Mouse (Mus musculus) heart, embryonic 10.5 days (tissue): ENCODE results near the gene Celsr2. TPM values are rescaled to one million over a fixed set of nuclear protein-coding genes. Genes with fewer than 3 reads are reported as not detected.

Experiments
- DNase-seq: peaks from one replicate; pipeline ENCODE4 v3.0.0-alpha.2; 2017; ENCODE audit warnings: low spot score
- H3K27ac ChIP-seq: fragments of 300-500 bp; sonication (generic); 2 replicates; pipeline ENCODE4 v1.5.1; 2016; ENCODE audit warnings: mild to moderate bottlenecking
- H3K27me3 ChIP-seq: fragments of 300-500 bp; sonication (generic); 2 replicates; pipeline ENCODE4 v1.6.1; 2016; ENCODE audit warnings: mild to moderate bottlenecking; ENCODE audit not compliant: poor library complexity, insufficient read depth, severe bottlenecking
- H3K36me3 ChIP-seq: fragments of 300-500 bp; sonication (generic); 2 replicates; pipeline ENCODE4 v1.6.1; 2016; ENCODE audit warnings: mild to moderate bottlenecking, moderate library complexity
- H3K4me1 ChIP-seq: fragments of 300-500 bp; sonication (generic); 2 replicates; pipeline ENCODE4 v1.6.1; 2016; ENCODE audit warnings: mild to moderate bottlenecking
- H3K4me3 ChIP-seq: fragments of 300-500 bp; sonication (generic); 2 replicates; pipeline ENCODE4 v1.5.1; 2016; ENCODE audit warnings: mild to moderate bottlenecking, moderate library complexity
- H3K9me3 ChIP-seq: fragments of 300-500 bp; sonication (generic); 2 replicates; pipeline ENCODE4 v1.6.1; 2016; ENCODE audit warnings: mild to moderate bottlenecking, moderate library complexity
- WGBS: fragments of 180-500 bp; shearing (Covaris S2); methylation state at CpG from one replicate; pipeline ENCODE4 v1.1.7; 2016; 5-methylcytosine and 5-hydroxymethylcytosine counted together
- polyA plus RNA-seq: library from polyadenylated mRNA; unstranded; fragments of >200 nt; fragmentation: Nextera tagmentation; extraction: Ambion mirVana; gene quantifications from 2 replicates; pipeline ENCODE4 v1.2.1, GENCODE M21; 2016

Celsr2 gene
- polyA plus RNA-seq, 1 experiment from 2014 or later = 2.8 TPM

- 32% methylated on average over 3 of the region's 3 CpGs for WGBS
- Histone ChIP-seq H3K36me3 (no peaks in the 10 kb centered on the region), H3K4me1 (peaks cover 76% of the 10 kb centered on the region), H3K27ac (peak overlapping the region; percentile 87), H3K9me3 (no peaks in the 10 kb centered on the region), H3K4me3 (peak overlapping the region; percentile 50; the same call in 1 of the 2 replicates), H3K27me3 (no peaks in the 10 kb centered on the region)
- DNase-seq = no peak
Measured at GRCm38 (mm10) chr3:108363626-108364025, 51.7 kb downstream of the Celsr2 start.

DNA sequence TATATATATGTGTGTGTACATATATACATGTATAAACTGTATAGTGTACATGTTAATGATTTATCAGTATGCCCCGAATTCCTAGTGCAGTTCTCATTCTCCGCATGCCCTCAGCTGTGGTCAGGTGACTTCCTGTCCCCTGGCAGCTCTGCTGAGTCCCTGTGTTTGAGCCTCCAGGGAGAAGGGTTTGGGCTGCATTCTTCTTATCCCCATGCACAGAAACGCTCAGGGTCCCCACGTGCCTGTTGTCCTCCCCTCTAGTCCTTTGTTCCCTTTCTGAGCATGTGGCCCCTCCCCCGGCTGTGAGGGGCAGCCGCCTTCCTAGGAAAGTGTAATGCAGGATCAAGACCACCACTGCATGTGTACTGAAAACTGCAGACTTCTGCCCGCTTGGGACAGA lies 54.5 kb downstream of the Celsr2 start:
- Histone ChIP-seq H3K4me3 (no peak overlapping the region), H3K4me1 (peaks cover 57% of the 10 kb centered on the region), H3K27me3 (no peaks in the 10 kb centered on the region), H3K27ac (peak overlapping the region; percentile 71), H3K36me3 (peaks cover 22% of the 10 kb centered on the region), H3K9me3 (no peaks in the 10 kb centered on the region)
- WGBS = 18% methylated on average over 7 of the region's 7 CpGs
- no peak for DNase-seq

- DNase-seq = no peak
- Histone ChIP-seq H3K27me3 (no peaks in the 10 kb centered on the region), H3K4me1 (peaks cover 33% of the 10 kb centered on the region), H3K4me3 (no peak overlapping the region), H3K36me3 (peaks cover 45% of the 10 kb centered on the region), H3K9me3 (no peaks in the 10 kb centered on the region), H3K27ac (no peak overlapping the region)
- WGBS = 74% methylated on average over 6 of the region's 6 CpGs
Measured at GRCm38 (mm10) chr3:108358445-108358844, 56.9 kb downstream of the Celsr2 start.

DNA sequence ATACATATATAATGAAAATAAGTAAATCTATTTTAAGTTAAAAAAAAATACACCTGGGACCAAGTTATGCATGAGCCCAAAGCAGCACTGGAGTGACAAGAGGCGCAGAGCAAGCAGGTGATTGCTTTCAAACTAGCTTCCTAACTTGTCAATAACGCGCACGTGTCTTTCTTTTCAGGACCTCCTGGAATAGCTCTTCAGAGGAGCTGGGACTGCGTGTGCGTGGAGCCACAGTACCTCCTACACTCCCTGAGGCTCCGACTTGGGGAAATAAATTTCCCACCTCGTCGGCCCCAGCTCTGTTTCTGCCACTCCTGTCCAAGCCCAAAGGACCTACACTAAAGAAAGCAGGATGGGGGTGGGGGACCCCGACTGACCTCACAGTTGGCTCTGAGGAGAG lies 58.3 kb downstream of the Celsr2 start:
- peaks cover 21% of the 10 kb centered on the region for H3K4me1 ChIP-seq
- no peaks in the 10 kb centered on the region for H3K27me3 ChIP-seq
- H3K9me3 ChIP-seq = no peaks in the 10 kb centered on the region
- H3K27ac ChIP-seq = no peak overlapping the region
- DNase-seq = no peak
- peaks cover 52% of the 10 kb centered on the region for H3K36me3 ChIP-seq
- WGBS = 87% methylated on average over 10 of the region's 10 CpGs
- H3K4me3 ChIP-seq = no peak overlapping the region

DNA sequence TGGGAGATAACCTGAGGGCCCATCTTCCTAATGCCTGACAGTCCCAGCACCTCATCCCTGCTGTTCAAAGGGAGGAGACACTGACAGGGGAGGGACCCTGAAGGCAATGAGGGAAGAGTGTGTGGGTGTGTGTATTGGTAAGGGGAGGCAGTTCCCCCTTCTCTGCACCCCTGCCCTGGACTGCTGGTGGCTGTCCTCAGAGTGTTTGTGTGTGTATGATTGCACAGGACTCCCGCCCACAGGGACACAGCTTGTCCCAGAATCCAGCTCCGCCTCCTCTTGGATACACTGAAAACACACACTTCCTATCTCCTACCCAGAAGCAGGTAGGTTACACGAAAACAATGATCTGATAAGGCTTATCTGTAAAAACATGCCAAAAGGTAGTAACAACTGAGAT lies 60.1 kb downstream of the Celsr2 start:
- Histone ChIP-seq H3K27ac (no peak overlapping the region), H3K27me3 (no peaks in the 10 kb centered on the region), H3K4me3 (no peak overlapping the region), H3K36me3 (peaks cover 71% of the 10 kb centered on the region), H3K9me3 (no peaks in the 10 kb centered on the region), H3K4me1 (peaks cover 4% of the 10 kb centered on the region)
- 87% methylated on average over 3 of the region's 3 CpGs for WGBS
- no peak for DNase-seq

DNA sequence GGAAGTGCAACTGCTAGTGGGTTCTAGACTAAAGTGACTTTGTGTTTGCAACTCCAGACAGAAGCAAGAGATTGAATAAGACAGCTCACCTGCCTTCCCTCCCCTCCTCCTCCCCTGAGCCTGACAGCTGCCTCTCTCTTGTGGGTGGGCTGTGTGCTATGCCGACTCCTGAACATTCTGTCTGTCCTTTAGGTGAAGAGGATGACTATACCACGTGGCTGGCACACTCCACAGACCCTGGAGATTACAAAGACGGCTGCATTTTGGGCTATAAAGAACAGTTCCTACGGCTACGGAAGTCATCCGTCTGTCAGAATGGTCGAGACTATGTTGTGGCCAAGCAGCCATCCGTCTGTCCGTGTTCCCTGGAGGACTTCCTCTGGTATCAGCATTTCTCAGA lies 67.0 kb downstream of the Celsr2 start:
- Histone ChIP-seq H3K27ac (no peak overlapping the region), H3K4me3 (no peak overlapping the region), H3K9me3 (no peaks in the 10 kb centered on the region), H3K4me1 (peaks cover 3% of the 10 kb centered on the region; the same call in 1 of the 2 replicates), H3K36me3 (peaks cover 81% of the 10 kb centered on the region), H3K27me3 (no peaks in the 10 kb centered on the region)
- DNase-seq = no peak
- 67% methylated on average over 9 of the region's 9 CpGs for WGBS

GRCm38 (mm10) chr3:108345855-108346254 lies 69.5 kb downstream of the Celsr2 start:
- WGBS = 85% methylated on average over 7 of the region's 7 CpGs
- Histone ChIP-seq H3K4me3 (no peak overlapping the region), H3K36me3 (peaks cover 87% of the 10 kb centered on the region), H3K27me3 (no peaks in the 10 kb centered on the region), H3K27ac (no peak overlapping the region), H3K9me3 (no peaks in the 10 kb centered on the region), H3K4me1 (peaks cover 3% of the 10 kb centered on the region; the same call in 1 of the 2 replicates)
- DNase-seq = no peak

DNA sequence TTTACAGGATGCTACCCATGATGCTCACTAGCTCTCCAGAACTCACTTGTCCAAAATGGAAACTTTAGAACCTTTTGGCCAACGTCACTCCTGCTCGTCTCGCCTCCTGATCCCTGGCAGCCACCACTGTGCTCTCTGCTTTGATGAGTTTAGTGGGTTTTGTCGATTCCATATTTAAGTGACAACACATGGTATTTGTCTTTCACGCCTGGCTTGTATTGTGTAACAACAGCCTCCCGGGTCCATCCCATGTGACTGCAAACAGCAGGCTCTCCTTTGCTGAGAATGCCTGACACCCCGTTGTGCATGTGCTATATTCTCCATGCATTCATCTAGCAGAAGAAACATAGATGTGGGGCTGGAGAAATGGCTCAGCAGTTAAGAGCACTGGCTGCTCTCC lies 73.2 kb downstream of the Celsr2 start:
- Histone ChIP-seq H3K36me3 (peaks cover 86% of the 10 kb centered on the region), H3K4me1 (no peaks in the 10 kb centered on the region), H3K4me3 (no peak overlapping the region), H3K27me3 (no peaks in the 10 kb centered on the region), H3K27ac (no peak overlapping the region), H3K9me3 (no peaks in the 10 kb centered on the region)
- 72% methylated on average over 7 of the region's 7 CpGs for WGBS
- no peak for DNase-seq

- Histone ChIP-seq H3K36me3 (peaks cover 87% of the 10 kb centered on the region), H3K9me3 (no peaks in the 10 kb centered on the region), H3K4me3 (no peak overlapping the region), H3K4me1 (no peaks in the 10 kb centered on the region), H3K27me3 (no peaks in the 10 kb centered on the region), H3K27ac (no peak overlapping the region)
- DNase-seq = no peak
- 76% methylated on average over 2 of the region's 2 CpGs for WGBS
Measured at GRCm38 (mm10) chr3:108341040-108341439, 74.3 kb downstream of the Celsr2 start.

Other genes with a start within 250 kb of the Celsr2 start
- gene Amigo1, start 229.2 kb downstream of the Celsr2 start, polyA plus RNA-seq = 1.4 and 3.3 TPM in 2 replicates
- gene Cyb561d1, start 214.3 kb downstream of the Celsr2 start, polyA plus RNA-seq = 3.1 and 3.9 TPM in 2 replicates
- gene Atxn7l2, start 204.6 kb downstream of the Celsr2 start, polyA plus RNA-seq = 9.2 and 11.7 TPM in 2 replicates
- 0.39 and 1.0 TPM in 2 replicates for gene Sypl2, start 188.9 kb downstream of the Celsr2 start, polyA plus RNA-seq
- gene Psma5, start 158.6 kb downstream of the Celsr2 start, polyA plus RNA-seq = 280 and 324 TPM in 2 replicates
- gene Sort1, start 131.5 kb downstream of the Celsr2 start, polyA plus RNA-seq = 15.1 and 26.4 TPM in 2 replicates
- gene Mybphl, start 50.6 kb downstream of the Celsr2 start, polyA plus RNA-seq = 60.0 and 65.8 TPM in 2 replicates
- 44.0 and 57.6 TPM in 2 replicates for gene Psrc1, start 31.7 kb downstream of the Celsr2 start, polyA plus RNA-seq
- gene Sars, start 29.7 kb upstream of the Celsr2 start, polyA plus RNA-seq = 106 and 130 TPM in 2 replicates
- 0.24 TPM in 1 of 2 replicates, not detected in the other for gene 1700013F07Rik, start 118.6 kb upstream of the Celsr2 start, polyA plus RNA-seq
- 0.24 and 0.69 TPM in 2 replicates for gene 5330417C22Rik, start 121.0 kb upstream of the Celsr2 start, polyA plus RNA-seq
- 26.4 and 33.5 TPM in 2 replicates for gene Tmem167b, start 146.9 kb upstream of the Celsr2 start, polyA plus RNA-seq
- gene Taf13, start 156.1 kb upstream of the Celsr2 start, polyA plus RNA-seq = 32.6 and 35.6 TPM in 2 replicates
- 8.7 and 9.0 TPM in 2 replicates for gene Wdr47, start 175.7 kb upstream of the Celsr2 start, polyA plus RNA-seq
- gene Clcc1, start 238.4 kb upstream of the Celsr2 start, polyA plus RNA-seq = 50.2 and 58.9 TPM in 2 replicates